Mouse (Mus musculus): ENCODE measurements around the gene Mrpl35. TPM values are rescaled to one million over a fixed set of nuclear protein-coding genes. Genes with fewer than 3 reads are reported as not detected.
"Not testable (repeated sequence)": the region's sequence is repeated elsewhere in the genome, so short reads cannot be mapped to it uniquely, and the experiment has no call there.

The Mrpl35 gene
- 60.8 and 70.5 TPM in 2 replicates for polyA plus RNA-seq (2011; ENCODE audit: insufficient read depth, insufficient read length, low read depth, missing spikeins)

- no peaks in the 10 kb centered on the region for H3K27me3 ChIP-seq (ENCODE audit: control insufficient read depth, insufficient read depth, low read length, poor library complexity, severe bottlenecking)
- no peak within 1 kb of the TSS for H3K9ac ChIP-seq (ENCODE audit: low read depth, poor library complexity, severe bottlenecking)
- H3K27ac ChIP-seq (ENCODE audit: insufficient read depth, low read length) = no peak within 1 kb of the TSS
- H3K4me3 ChIP-seq (ENCODE audit: low read depth, low read length) = no peak within 1 kb of the TSS
- H3K36me3 ChIP-seq (ENCODE audit: control insufficient read depth, insufficient read depth, low read length, poor library complexity, severe bottlenecking) = no peaks in the 10 kb centered on the region
- no peaks in the 10 kb centered on the region for H3K4me1 ChIP-seq (ENCODE audit: control insufficient read depth, insufficient read depth, low read length)
- H3K9me3 ChIP-seq (replicated peaks; ENCODE audit: control insufficient read depth, insufficient read depth, low read length, poor library complexity, severe bottlenecking) = no peaks in the 10 kb centered on the region
- TF ChIP-seq EP300 (IDR thresholded peaks at IDR 0.05; ENCODE audit: insufficient read depth, low read depth, low read length) = no peak
- no peak for TF ChIP-seq CTCF (IDR thresholded peaks at IDR 0.05; ENCODE audit: low read depth, low read length)
- TF ChIP-seq POLR2A (IDR thresholded peaks at IDR 0.05; ENCODE audit: insufficient read depth, low read length) = no peak
Observed at GRCm38 (mm10) chr6:71826869-71827268, at the start of gene Mrpl35. Gene Mrpl35 (minus strand): TSS chr6:71826969.

- no peak overlapping the region for H3K27ac ChIP-seq (ENCODE audit: insufficient read depth, low read length)
- no peaks in the 10 kb centered on the region for H3K27me3 ChIP-seq (ENCODE audit: control insufficient read depth, insufficient read depth, low read length, poor library complexity, severe bottlenecking)
- H3K36me3 ChIP-seq (ENCODE audit: control insufficient read depth, insufficient read depth, low read length, poor library complexity, severe bottlenecking) = peaks cover 53% of the 10 kb centered on the region
- no peak overlapping the region for H3K4me3 ChIP-seq (ENCODE audit: low read depth, low read length)
- TF ChIP-seq EP300 (IDR thresholded peaks at IDR 0.05; ENCODE audit: insufficient read depth, low read depth, low read length) = no peak
- H3K4me1 ChIP-seq (ENCODE audit: control insufficient read depth, insufficient read depth, low read length) = no peaks in the 10 kb centered on the region
- H3K9ac ChIP-seq (ENCODE audit: low read depth, poor library complexity, severe bottlenecking) = no peak overlapping the region
- no peaks in the 10 kb centered on the region for H3K9me3 ChIP-seq (replicated peaks; ENCODE audit: control insufficient read depth, insufficient read depth, low read length, poor library complexity, severe bottlenecking)
Observed at GRCm38 (mm10) chr6:71871396-71871795, 44.6 kb upstream of the Mrpl35 start.

- no peak overlapping the region for H3K27ac ChIP-seq (ENCODE audit: insufficient read depth, low read length)
- no peaks in the 10 kb centered on the region for H3K4me1 ChIP-seq (ENCODE audit: control insufficient read depth, insufficient read depth, low read length)
- no peak overlapping the region for H3K9ac ChIP-seq (ENCODE audit: low read depth, poor library complexity, severe bottlenecking)
- peaks cover 61% of the 10 kb centered on the region for H3K36me3 ChIP-seq (ENCODE audit: control insufficient read depth, insufficient read depth, low read length, poor library complexity, severe bottlenecking)
- H3K9me3 ChIP-seq (replicated peaks; ENCODE audit: control insufficient read depth, insufficient read depth, low read length, poor library complexity, severe bottlenecking) = peaks cover 11% of the 10 kb centered on the region
- no peak overlapping the region for H3K4me3 ChIP-seq (ENCODE audit: low read depth, low read length)
- H3K27me3 ChIP-seq (ENCODE audit: control insufficient read depth, insufficient read depth, low read length, poor library complexity, severe bottlenecking) = no peaks in the 10 kb centered on the region
- TF ChIP-seq CTCF (IDR thresholded peaks at IDR 0.05; ENCODE audit: low read depth, low read length) (no peak), POLR2A (IDR thresholded peaks at IDR 0.05; ENCODE audit: insufficient read depth, low read length) (no peak), EP300 (IDR thresholded peaks at IDR 0.05; ENCODE audit: insufficient read depth, low read depth, low read length) (no peak)
Observed at GRCm38 (mm10) chr6:71868809-71869208, 42.0 kb upstream of the Mrpl35 start.

GRCm38 (mm10) chr6:71867751-71868150 is 41.0 kb upstream of the Mrpl35 start:
- Histone ChIP-seq H3K27me3 (ENCODE audit: control insufficient read depth, insufficient read depth, low read length, poor library complexity, severe bottlenecking) (no peaks in the 10 kb centered on the region), H3K9ac (ENCODE audit: low read depth, poor library complexity, severe bottlenecking) (no peak overlapping the region), H3K9me3 (replicated peaks; ENCODE audit: control insufficient read depth, insufficient read depth, low read length, poor library complexity, severe bottlenecking) (peaks cover 11% of the 10 kb centered on the region), H3K4me1 (ENCODE audit: control insufficient read depth, insufficient read depth, low read length) (no peaks in the 10 kb centered on the region), H3K27ac (ENCODE audit: insufficient read depth, low read length) (no peak overlapping the region), H3K4me3 (ENCODE audit: low read depth, low read length) (no peak overlapping the region), H3K36me3 (ENCODE audit: control insufficient read depth, insufficient read depth, low read length, poor library complexity, severe bottlenecking) (peaks cover 59% of the 10 kb centered on the region)
- TF ChIP-seq EP300 (IDR thresholded peaks at IDR 0.05; ENCODE audit: insufficient read depth, low read depth, low read length) = no peak
- TF ChIP-seq CTCF (IDR thresholded peaks at IDR 0.05; ENCODE audit: low read depth, low read length) = no peak
- no peak for TF ChIP-seq POLR2A (IDR thresholded peaks at IDR 0.05; ENCODE audit: insufficient read depth, low read length)

- peaks cover 22% of the 10 kb centered on the region for H3K36me3 ChIP-seq (ENCODE audit: control insufficient read depth, insufficient read depth, low read length, poor library complexity, severe bottlenecking)
- H3K9ac ChIP-seq (ENCODE audit: low read depth, poor library complexity, severe bottlenecking); H3K27ac ChIP-seq (ENCODE audit: insufficient read depth, low read length): not testable (repeated sequence)
Observed at GRCm38 (mm10) chr6:71846906-71847305, 20.1 kb upstream of the Mrpl35 start.

GRCm38 (mm10) chr6:71840597-71841290 is 14.0 kb upstream of the Mrpl35 start:
- peaks cover 4% of the 10 kb centered on the region; the same call in 1 of the 2 replicates for H3K36me3 ChIP-seq (ENCODE audit: control insufficient read depth, insufficient read depth, low read length, poor library complexity, severe bottlenecking)
- no peaks in the 10 kb centered on the region for H3K4me1 ChIP-seq (ENCODE audit: control insufficient read depth, insufficient read depth, low read length)
- no peak overlapping the region for H3K4me3 ChIP-seq (ENCODE audit: low read depth, low read length)
- H3K27me3 ChIP-seq (ENCODE audit: control insufficient read depth, insufficient read depth, low read length, poor library complexity, severe bottlenecking) = no peaks in the 10 kb centered on the region
- H3K27ac ChIP-seq (ENCODE audit: insufficient read depth, low read length) = no peak overlapping the region
- H3K9ac ChIP-seq (ENCODE audit: low read depth, poor library complexity, severe bottlenecking) = no peak overlapping the region
- TF ChIP-seq POLR2A (IDR thresholded peaks at IDR 0.05; ENCODE audit: insufficient read depth, low read length) = no peak
- TF ChIP-seq CTCF (IDR thresholded peaks at IDR 0.05; ENCODE audit: low read depth, low read length) = no peak
- no peak for TF ChIP-seq EP300 (IDR thresholded peaks at IDR 0.05; ENCODE audit: insufficient read depth, low read depth, low read length)
- no peaks in the 10 kb centered on the region for H3K9me3 ChIP-seq (replicated peaks; ENCODE audit: control insufficient read depth, insufficient read depth, low read length, poor library complexity, severe bottlenecking)

More at GRCm38 (mm10) chr6:71846906-71847305, 20.1 kb upstream of the Mrpl35 start:
- not testable (repeated sequence) for H3K27me3 ChIP-seq (ENCODE audit: control insufficient read depth, insufficient read depth, low read length, poor library complexity, severe bottlenecking); H3K9me3 ChIP-seq (replicated peaks; ENCODE audit: control insufficient read depth, insufficient read depth, low read length, poor library complexity, severe bottlenecking); H3K4me3 ChIP-seq (ENCODE audit: low read depth, low read length); H3K4me1 ChIP-seq (ENCODE audit: control insufficient read depth, insufficient read depth, low read length)

Measured in ES-Bruce4 (cell line).